Mouse (Mus musculus) heart, embryonic 12.5 days (tissue): ENCODE data around the gene Wbp1l. TPM values are rescaled to one million over a fixed set of nuclear protein-coding genes. Genes with fewer than 3 reads are reported as not detected.
A peak's percentile ranks its signal among the peaks of the same experiment; 100 is the strongest.

Experiments
- ATAC-seq: fragments of 200-750 bp; cut with Nextera tagmentation; 2 replicates; pipeline ENCODE4 v1.8.0; 2017; ENCODE audit warnings: moderate TSS enrichment, moderate library complexity; ENCODE audit not compliant: insufficient number of reproducible peaks, low FRiP score
- H3K27ac ChIP-seq: fragments of 300-500 bp; sonication (generic); 2 replicates; pipeline ENCODE4 v1.5.1; 2016; ENCODE audit warnings: mild to moderate bottlenecking, moderate library complexity; ENCODE audit not compliant: poor library complexity, severe bottlenecking
- H3K27me3 ChIP-seq: fragments of 300-500 bp; sonication (generic); replicated peaks from 2 replicates; pipeline ENCODE4 v1.6.1; 2016; ENCODE audit warnings: mild to moderate bottlenecking, moderate library complexity
- H3K36me3 ChIP-seq: fragments of 300-500 bp; sonication (generic); 2 replicates; pipeline ENCODE4 v1.6.1; 2016; ENCODE audit warnings: mild to moderate bottlenecking, moderate library complexity
- H3K4me1 ChIP-seq: fragments of 300-500 bp; sonication (generic); replicated peaks from 2 replicates; pipeline ENCODE4 v1.6.1; 2016; ENCODE audit warnings: mild to moderate bottlenecking
- H3K4me2 ChIP-seq: fragments of 300-500 bp; sonication (generic); 2 replicates; pipeline ENCODE4 v1.6.1; 2016; ENCODE audit warnings: mild to moderate bottlenecking, moderate library complexity
- H3K4me3 ChIP-seq: fragments of 300-500 bp; sonication (generic); 2 replicates; pipeline ENCODE4 v1.5.1; 2016; ENCODE audit warnings: mild to moderate bottlenecking
- H3K9ac ChIP-seq: fragments of 300-500 bp; sonication (generic); 2 replicates; pipeline ENCODE4 v1.6.1; 2016; ENCODE audit warnings: mild to moderate bottlenecking, moderate library complexity
- H3K9me3 ChIP-seq: fragments of 300-500 bp; sonication (generic); replicated peaks from 2 replicates; pipeline ENCODE4 v1.6.1; 2016; ENCODE audit warnings: mild to moderate bottlenecking, moderate library complexity
- WGBS: fragments of 180-500 bp; shearing (Covaris S2); methylation state at CpG from one replicate; pipeline ENCODE4 v1.1.7; 2016; 5-methylcytosine and 5-hydroxymethylcytosine counted together
- polyA plus RNA-seq: library from polyadenylated mRNA; unstranded; fragments of >200 nt; fragmentation: Nextera tagmentation; extraction: Ambion mirVana; gene quantifications from 2 replicates; pipeline ENCODE4 v1.2.1, GENCODE M21; 2016

Gene Wbp1l
- polyA plus RNA-seq, 1 experiment from 2014 or later = 55.6 TPM

GRCm38 (mm10) chr19:46706540-46707295 lies 107.8 kb downstream of the Wbp1l start:
- H3K4me1 ChIP-seq = peaks cover 20% of the 10 kb centered on the region
- peak overlapping the region; percentile 87 for H3K4me2 ChIP-seq
- H3K4me3 ChIP-seq = peak overlapping the region; percentile 73
- no peak for ATAC-seq
- H3K27me3 ChIP-seq = no peaks in the 10 kb centered on the region
- H3K9ac ChIP-seq = no peak overlapping the region; the same call in 1 of the 2 replicates
- no peak overlapping the region for H3K27ac ChIP-seq
- 63% methylated on average over 9 of the region's 9 CpGs for WGBS
- no peaks in the 10 kb centered on the region for H3K9me3 ChIP-seq
- H3K36me3 ChIP-seq = peaks cover 23% of the 10 kb centered on the region

Other genes starting within 250 kb of the Wbp1l start
- gene 2310034G01Rik, start 248.8 kb upstream of the Wbp1l start, polyA plus RNA-seq = 0.36 and 1.2 TPM in 2 replicates
- gene Actr1a, start 203.3 kb upstream of the Wbp1l start, polyA plus RNA-seq = 118 and 120 TPM in 2 replicates
- gene Sufu, start 202.2 kb upstream of the Wbp1l start, polyA plus RNA-seq = 24.1 and 27.2 TPM in 2 replicates
- 24.1 and 24.2 TPM in 2 replicates for gene Trim8, start 97.4 kb upstream of the Wbp1l start, polyA plus RNA-seq
- 88.2 and 94.4 TPM in 2 replicates for gene Arl3, start 25.9 kb upstream of the Wbp1l start, polyA plus RNA-seq
- gene Sfxn2, start 25.7 kb upstream of the Wbp1l start, polyA plus RNA-seq = 8.1 and 8.9 TPM in 2 replicates
- gene Cyp17a1, start 74.1 kb downstream of the Wbp1l start, polyA plus RNA-seq = 0.86 and 1.3 TPM in 2 replicates
- gene Borcs7, start 90.8 kb downstream of the Wbp1l start, polyA plus RNA-seq = 16.3 and 17.0 TPM in 2 replicates
- gene As3mt, start 108.4 kb downstream of the Wbp1l start, polyA plus RNA-seq = 50.3 and 51.3 TPM in 2 replicates
- 3.9 and 4.0 TPM in 2 replicates for gene Cnnm2, start 162.5 kb downstream of the Wbp1l start, polyA plus RNA-seq